Mouse (Mus musculus) central nervous system, embryonic 18 days (tissue): ENCODE results near the gene Ofcc1. TPM values are rescaled to one million over a fixed set of nuclear protein-coding genes. Genes with fewer than 3 reads are reported as not detected.

Experiments used
- polyA plus RNA-seq: library from polyadenylated mRNA; depleted of rRNA; stranded (reverse); fragments of >200 nt; gene quantifications from 2 replicates; pipeline ENCODE4 v1.2.3, GENCODE M21; 2012; rRNA removed

Ofcc1 gene
- 0.09 and 0.12 TPM in 2 replicates for polyA plus RNA-seq

DNA sequence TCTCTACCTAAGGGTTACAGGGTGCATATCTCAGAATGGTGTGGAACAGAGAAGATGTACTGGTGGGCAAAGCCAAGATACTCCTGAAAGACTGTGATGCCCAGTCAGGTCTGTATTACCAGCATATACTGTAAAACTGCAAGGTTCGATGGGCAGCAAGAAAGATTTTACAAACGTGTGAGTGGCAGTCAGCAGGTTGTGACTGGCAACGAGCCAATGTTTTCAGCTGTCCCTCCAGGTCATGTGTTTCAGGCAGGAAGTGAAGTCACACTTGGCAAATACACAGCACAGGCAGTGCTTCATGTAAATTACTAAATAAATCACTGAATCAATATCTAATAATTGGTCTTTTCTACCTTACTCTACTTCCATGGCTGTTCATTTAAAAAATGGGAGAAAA lies at the start of gene Ofcc1:
TSS of gene Ofcc1 (minus strand) at position 163 of the 400 bp plus-strand sequence.

